Mouse (Mus musculus) kidney, embryonic 16.5 days (tissue): ENCODE measurements around the gene Trip10. TPM values are rescaled to one million over a fixed set of nuclear protein-coding genes. Genes with fewer than 3 reads are reported as not detected.
"Not testable (repeated sequence)": the region's sequence is repeated elsewhere in the genome, so short reads cannot be mapped to it uniquely, and the experiment has no call there.

Experiments
- ATAC-seq: fragments of 200-750 bp; cut with Nextera tagmentation; 2 replicates; pipeline ENCODE4 v1.8.0; 2017; ENCODE audit warnings: moderate TSS enrichment; ENCODE audit not compliant: low FRiP score, low TSS enrichment
- H3K27ac ChIP-seq: fragments of 300-500 bp; sonication (generic); 2 replicates; pipeline ENCODE4 v1.5.1; 2014; ENCODE audit warnings: low read length
- H3K27me3 ChIP-seq: fragments of 300-500 bp; sonication (generic); 2 replicates; pipeline ENCODE4 v1.6.1; 2014; ENCODE audit warnings: low read length, control low read depth, mixed read lengths; ENCODE audit not compliant: insufficient read depth
- H3K36me3 ChIP-seq: fragments of 300-500 bp; sonication (generic); 2 replicates; pipeline ENCODE4 v1.6.1; 2014; ENCODE audit warnings: low read length, control low read depth, mixed read lengths; ENCODE audit not compliant: insufficient read depth
- H3K4me1 ChIP-seq: fragments of 300-500 bp; sonication (generic); 2 replicates; pipeline ENCODE4 v1.6.1; 2014; ENCODE audit warnings: low read length, control low read depth, mixed read lengths; ENCODE audit not compliant: insufficient read depth
- H3K4me2 ChIP-seq: fragments of 300-500 bp; sonication (generic); replicated peaks from 2 replicates; pipeline ENCODE4 v1.6.1; 2014; ENCODE audit warnings: low read depth, low read length
- H3K4me3 ChIP-seq: fragments of 300-500 bp; sonication (generic); 2 replicates; pipeline ENCODE4 v1.5.1; 2014; ENCODE audit warnings: mild to moderate bottlenecking, low read length
- H3K9ac ChIP-seq: fragments of 300-500 bp; sonication (generic); replicated peaks from 2 replicates; pipeline ENCODE4 v1.6.1; 2014; ENCODE audit warnings: low read length
- H3K9me3 ChIP-seq: fragments of 300-500 bp; sonication (generic); 2 replicates; pipeline ENCODE4 v1.6.1; 2016; ENCODE audit warnings: low read length, control low read depth
- WGBS: fragments of 180-500 bp; shearing (Covaris S2); extraction: QIAGEN DNeasy Blood & Tissue Kit; methylation state at CpG from one replicate; pipeline ENCODE4 v1.1.7; 2014; 5-methylcytosine and 5-hydroxymethylcytosine counted together
- polyA plus RNA-seq: library from polyadenylated mRNA; unstranded; fragments of >200 nt; fragmentation: Nextera tagmentation; extraction: Ambion mirVana; gene quantifications from 2 replicates; pipeline ENCODE4 v1.2.1, GENCODE M21; 2015

Trip10 gene
- polyA plus RNA-seq, 1 experiment from 2014 or later = 52.6 TPM

- Histone ChIP-seq H3K9me3 (no peaks in the 10 kb centered on the region), H3K4me1 (peaks cover 19% of the 10 kb centered on the region), H3K9ac (peak overlapping the region; percentile 66), H3K36me3 (no peaks in the 10 kb centered on the region), H3K27ac (no peak overlapping the region), H3K4me2 (peak overlapping the region; percentile 83), H3K4me3 (peak overlapping the region; percentile 61), H3K27me3 (no peaks in the 10 kb centered on the region)
- peak; percentile 31 for ATAC-seq
- WGBS = under 1% methylated on average over 13 of the region's 13 CpGs
Observed at GRCm38 (mm10) chr17:57275997-57276351, 26.7 kb downstream of the Trip10 start.

DNA sequence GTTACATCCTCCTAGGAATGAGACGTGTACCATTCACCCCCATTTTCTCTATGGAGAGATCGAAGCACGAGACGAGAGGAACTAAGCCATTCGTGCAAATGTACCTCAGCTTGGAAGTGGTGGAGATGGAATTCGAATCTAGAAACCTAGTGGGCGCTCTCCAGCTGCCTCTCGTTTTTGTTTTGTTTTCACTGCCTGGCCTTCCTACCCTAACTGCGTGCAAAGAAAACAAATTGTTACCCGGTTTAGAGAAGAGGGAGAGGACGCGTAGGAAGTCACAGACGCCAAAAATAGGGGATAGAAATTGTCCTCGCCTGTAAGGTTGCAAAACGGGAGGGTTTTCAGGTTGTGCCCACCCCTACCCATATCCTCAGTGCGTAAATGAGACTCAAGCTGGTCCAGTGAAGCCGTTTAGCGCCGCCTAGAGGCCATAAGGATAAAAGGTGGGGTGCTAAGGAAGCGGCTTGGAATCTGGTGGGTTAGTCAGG, 27.4 kb downstream of the Trip10 start:
- H3K4me3 ChIP-seq = peak overlapping the region; percentile 61
- no peak overlapping the region for H3K27ac ChIP-seq
- H3K4me2 ChIP-seq = peak overlapping the region; percentile 83
- no peaks in the 10 kb centered on the region for H3K27me3 ChIP-seq
- WGBS = under 1% methylated on average over 20 of the region's 20 CpGs
- no peaks in the 10 kb centered on the region for H3K36me3 ChIP-seq
- H3K9ac ChIP-seq = peak overlapping the region; percentile 66
- peak; percentile 60; the same call in 1 of the 2 replicates for ATAC-seq
- peaks cover 19% of the 10 kb centered on the region for H3K4me1 ChIP-seq
- H3K9me3 ChIP-seq = no peaks in the 10 kb centered on the region

DNA sequence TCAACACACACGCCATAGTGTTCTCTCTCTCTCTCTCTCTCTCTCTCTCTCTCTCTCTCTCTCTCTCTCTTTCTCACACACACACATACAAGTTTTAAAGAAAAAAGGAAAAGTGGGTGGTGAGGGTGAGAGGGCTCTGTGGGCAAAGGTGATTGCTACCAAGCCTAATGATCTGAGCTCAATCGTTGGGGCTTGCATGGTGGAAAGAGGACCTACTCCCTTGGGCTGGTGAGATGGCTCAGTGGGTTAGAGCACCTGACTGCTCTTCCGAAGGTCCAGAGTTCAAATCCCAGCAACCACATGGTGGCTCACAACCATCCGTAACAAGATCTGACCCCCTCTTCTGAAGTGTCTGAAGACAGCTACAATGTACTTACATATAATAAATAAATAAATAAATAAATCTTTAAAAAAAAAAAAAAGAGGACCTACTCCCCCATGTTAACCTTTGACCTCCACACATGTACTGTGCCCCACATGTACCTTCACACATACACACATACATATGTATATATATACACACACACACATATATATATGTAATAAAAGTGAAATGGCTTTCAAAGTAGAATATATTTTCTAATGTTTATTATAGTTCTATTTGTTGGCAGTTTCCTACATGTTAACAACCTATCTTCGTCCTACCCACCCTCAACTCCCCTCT, 28.5 kb downstream of the Trip10 start:
- H3K4me2 ChIP-seq, ATAC-seq: not testable (repeated sequence)
- 87% methylated on average over 4 of the region's 5 CpGs for WGBS

GRCm38 (mm10) chr17:57278537-57278936, 29.3 kb downstream of the Trip10 start:
- Histone ChIP-seq H3K36me3 (no peaks in the 10 kb centered on the region), H3K9ac (no peak overlapping the region), H3K4me3 (no peak overlapping the region), H3K4me2 (no peak overlapping the region), H3K27ac (no peak overlapping the region), H3K27me3 (no peaks in the 10 kb centered on the region), H3K9me3 (no peaks in the 10 kb centered on the region), H3K4me1 (peaks cover 19% of the 10 kb centered on the region)
- 75% methylated on average over 1 of the region's 2 CpGs for WGBS
- ATAC-seq = no peak

More for the DNA sequence above, 28.5 kb downstream of the Trip10 start:
- H3K36me3 ChIP-seq, H3K4me3 ChIP-seq, H3K9ac ChIP-seq, H3K27ac ChIP-seq, H3K27me3 ChIP-seq, H3K9me3 ChIP-seq: not testable (repeated sequence)
- H3K4me1 ChIP-seq = peaks cover 19% of the 10 kb centered on the region

GRCm38 (mm10) chr17:57278943-57279590, 29.8 kb downstream of the Trip10 start, which contains the start of gene Vav1:
Gene Vav1 (plus strand): TSS chr17:57279100.
- ATAC-seq = no peak
- Histone ChIP-seq H3K9ac (no peak within 1 kb of the TSS), H3K27ac (no peak within 1 kb of the TSS), H3K4me1 (peaks cover 16% of the 10 kb centered on the region), H3K9me3 (no peaks in the 10 kb centered on the region), H3K27me3 (no peaks in the 10 kb centered on the region), H3K4me3 (no peak within 1 kb of the TSS), H3K36me3 (no peaks in the 10 kb centered on the region), H3K4me2 (no peak within 1 kb of the TSS)
- 58% methylated on average over 26 of the region's 26 CpGs for WGBS

- no peak for ATAC-seq
- WGBS = 60% methylated on average over 9 of the region's 9 CpGs
Observed at GRCm38 (mm10) chr17:57279591-57280224, 30.5 kb downstream of the Trip10 start.

DNA sequence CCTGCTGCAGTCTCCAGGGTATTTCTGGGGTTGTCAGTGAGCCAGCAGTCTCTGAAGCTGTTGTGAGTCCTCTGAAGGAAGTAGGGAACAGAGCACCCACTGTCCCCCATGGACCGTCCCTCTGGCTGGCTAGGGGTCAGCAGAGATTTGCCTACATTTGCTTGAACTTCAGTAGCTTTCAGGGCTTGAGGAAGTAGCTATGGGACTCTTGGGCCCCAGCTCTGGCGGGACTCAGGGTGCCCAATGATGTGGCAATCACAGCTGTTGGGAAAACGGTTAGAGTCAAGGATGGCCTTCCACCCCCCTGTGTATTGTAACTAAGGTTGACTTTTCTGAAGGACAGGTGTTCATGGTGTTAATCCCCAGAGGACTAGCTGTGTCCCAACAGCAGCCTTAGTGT, 31.2 kb downstream of the Trip10 start:
- no peaks in the 10 kb centered on the region for H3K9me3 ChIP-seq
- H3K4me3 ChIP-seq = no peak overlapping the region
- H3K27ac ChIP-seq = no peak overlapping the region
- no peak overlapping the region for H3K4me2 ChIP-seq
- H3K9ac ChIP-seq = no peak overlapping the region
- ATAC-seq = no peak
- 72% methylated on average over 3 of the region's 3 CpGs for WGBS
- peaks cover 10% of the 10 kb centered on the region for H3K4me1 ChIP-seq
- H3K36me3 ChIP-seq = no peaks in the 10 kb centered on the region
- no peaks in the 10 kb centered on the region for H3K27me3 ChIP-seq

More at GRCm38 (mm10) chr17:57279591-57280224, 30.5 kb downstream of the Trip10 start:
- Histone ChIP-seq H3K4me3 (no peak overlapping the region), H3K9me3 (no peaks in the 10 kb centered on the region), H3K27me3 (no peaks in the 10 kb centered on the region), H3K4me2 (no peak overlapping the region), H3K27ac (no peak overlapping the region), H3K36me3 (no peaks in the 10 kb centered on the region), H3K4me1 (peaks cover 10% of the 10 kb centered on the region), H3K9ac (no peak overlapping the region)

DNA sequence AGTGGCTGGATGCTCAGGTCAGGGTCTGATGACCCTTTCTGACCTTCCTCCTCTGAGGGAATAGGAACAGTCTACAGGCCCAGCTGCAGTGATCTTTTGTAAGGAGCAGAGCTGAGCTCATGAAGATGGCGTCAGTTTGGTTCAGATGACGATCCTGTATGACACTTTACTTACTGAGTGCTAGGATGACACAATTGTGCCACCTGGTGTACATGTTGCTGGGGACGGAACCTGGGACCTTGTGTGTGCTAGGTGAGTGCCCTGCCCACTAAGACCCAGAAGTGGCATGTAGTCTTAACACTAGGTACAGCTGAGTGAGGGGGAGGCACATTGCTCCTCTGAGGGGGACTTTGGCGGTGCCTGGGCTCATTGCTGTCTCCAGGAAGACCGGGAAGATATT, 34.7 kb downstream of the Trip10 start:
- Histone ChIP-seq H3K4me2 (no peak overlapping the region), H3K9me3 (no peaks in the 10 kb centered on the region), H3K27me3 (no peaks in the 10 kb centered on the region), H3K4me1 (no peaks in the 10 kb centered on the region), H3K4me3 (no peak overlapping the region), H3K36me3 (no peaks in the 10 kb centered on the region), H3K27ac (no peak overlapping the region), H3K9ac (no peak overlapping the region)
- ATAC-seq = 0 out of 2 replicates have a peak, but pooled peaks have one; percentile 17
- 76% methylated on average over 5 of the region's 5 CpGs for WGBS

DNA sequence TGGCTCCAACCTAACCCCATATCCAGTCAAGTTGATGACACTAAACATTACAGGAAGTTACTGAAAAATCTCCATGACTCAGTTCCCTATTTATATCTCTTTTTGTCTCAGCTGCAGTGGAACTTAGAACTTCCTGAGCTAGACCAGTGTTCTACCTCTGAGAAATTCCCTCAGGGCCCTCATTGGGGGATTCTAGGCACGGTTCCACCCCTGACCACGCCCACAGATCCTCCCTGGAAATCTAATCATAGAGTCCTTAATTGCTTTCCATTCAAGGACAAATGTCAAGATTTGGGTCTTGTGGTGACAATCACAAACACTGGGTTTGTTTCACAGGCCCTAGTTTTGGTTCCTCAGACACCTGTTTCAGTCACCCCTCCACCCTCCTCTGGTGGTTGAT, 35.8 kb downstream of the Trip10 start:
- Histone ChIP-seq H3K4me1 (no peaks in the 10 kb centered on the region), H3K27me3 (no peaks in the 10 kb centered on the region), H3K9me3 (no peaks in the 10 kb centered on the region), H3K4me3 (no peak overlapping the region), H3K9ac (no peak overlapping the region), H3K4me2 (no peak overlapping the region), H3K27ac (no peak overlapping the region), H3K36me3 (no peaks in the 10 kb centered on the region)
- no peak for ATAC-seq
- WGBS = 64% methylated on average over 2 of the region's 2 CpGs
